Mouse (Mus musculus) adrenal gland, postnatal 10 days (tissue): ENCODE results near the gene Maml3. TPM values are rescaled to one million over a fixed set of nuclear protein-coding genes. Genes with fewer than 3 reads are reported as not detected.

ENCODE experiments used
- DNase-seq: peaks from one replicate; pipeline ENCODE4 v3.0.0; 2021; ENCODE audit warnings: mixed read lengths
- total RNA-seq, 2 experiments: library from RNA; stranded (reverse); gene quantifications; 2 replicates each; pipeline ENCODE4 v1.2.3; 2021

Maml3 gene
- total RNA-seq, 2 experiments from 2014 or later = 8.3 to 10.9 TPM

DNA sequence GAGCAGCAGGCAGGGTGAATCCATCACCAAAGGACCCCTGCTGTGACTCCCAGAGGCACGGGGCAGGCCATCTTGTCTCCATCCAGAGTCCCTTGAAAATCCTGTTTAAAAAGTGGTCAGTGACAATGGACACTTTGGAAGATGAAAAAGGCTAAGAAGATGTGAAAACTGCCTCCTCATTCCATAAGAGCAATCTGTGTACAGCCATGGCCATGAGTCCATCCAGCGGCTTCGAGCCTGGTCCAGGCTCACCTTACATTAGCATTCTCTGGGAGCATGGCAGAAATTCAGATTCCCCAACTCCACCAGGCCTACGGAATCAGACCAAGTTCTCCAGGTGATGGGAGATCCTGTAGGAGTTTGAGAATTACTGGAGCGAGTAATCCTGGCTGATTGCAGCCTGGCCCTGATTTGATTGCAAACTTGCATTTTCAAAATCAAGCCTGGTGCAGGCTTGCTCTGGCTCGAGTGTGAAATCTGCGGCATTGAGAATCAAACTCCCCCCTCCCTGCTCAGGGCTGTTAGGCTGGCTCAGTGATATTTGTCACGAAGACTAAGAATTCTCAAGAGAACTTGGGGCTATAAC, 402.1 kb downstream of the Maml3 start:
- no peak for DNase-seq

DNA sequence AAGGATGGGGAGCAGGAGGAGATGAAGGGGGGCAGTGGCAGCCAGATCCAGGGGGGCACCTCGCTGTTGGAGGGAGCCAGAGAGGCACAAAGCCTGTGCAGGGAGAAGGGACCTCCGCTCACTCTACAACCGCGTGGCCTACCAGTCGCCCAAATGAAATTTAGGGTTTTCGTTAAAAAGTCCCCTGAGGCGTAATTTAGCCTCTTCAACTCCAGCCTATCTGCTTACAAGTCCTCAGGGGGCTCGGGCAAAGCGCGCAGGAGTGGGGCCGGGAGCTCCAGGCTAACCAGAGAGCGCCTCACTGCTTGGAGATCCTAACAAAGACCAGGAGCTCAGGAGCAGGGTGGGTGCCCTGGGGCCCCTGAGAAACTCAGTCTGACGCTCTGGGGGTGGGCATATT, 402.9 kb downstream of the Maml3 start:
- DNase-seq = peak; percentile 29

- DNase-seq = peak; percentile 83
These were observed 403.6 kb downstream of the Maml3 start for GRCm38 (mm10) chr3:51701281-51701751.

- DNase-seq = peak; percentile 31
These were observed 404.1 kb downstream of the Maml3 start for GRCm38 (mm10) chr3:51700731-51701280.

DNA sequence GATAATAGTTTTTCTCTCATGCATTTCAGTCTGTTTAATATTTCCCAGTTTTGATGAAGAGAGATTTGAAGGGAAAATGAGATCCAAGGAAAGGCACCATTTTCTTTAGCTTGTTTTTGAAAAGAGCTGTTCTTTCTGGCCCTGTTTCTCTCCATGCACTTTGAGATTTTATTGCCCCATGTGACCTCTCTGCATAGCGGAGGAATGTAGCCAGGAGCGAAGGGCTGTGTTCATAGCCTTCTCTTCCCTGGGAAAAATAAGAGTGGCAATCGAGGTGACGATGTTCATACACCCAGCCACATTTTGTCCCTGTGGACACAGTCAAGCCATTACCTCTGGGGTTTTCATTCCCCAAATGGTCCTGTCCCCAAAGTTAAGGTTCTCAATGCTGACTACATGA, 404.8 kb downstream of the Maml3 start:
- DNase-seq = no peak

GRCm38 (mm10) chr3:51697931-51698330, 406.9 kb downstream of the Maml3 start:
- no peak for DNase-seq

DNA sequence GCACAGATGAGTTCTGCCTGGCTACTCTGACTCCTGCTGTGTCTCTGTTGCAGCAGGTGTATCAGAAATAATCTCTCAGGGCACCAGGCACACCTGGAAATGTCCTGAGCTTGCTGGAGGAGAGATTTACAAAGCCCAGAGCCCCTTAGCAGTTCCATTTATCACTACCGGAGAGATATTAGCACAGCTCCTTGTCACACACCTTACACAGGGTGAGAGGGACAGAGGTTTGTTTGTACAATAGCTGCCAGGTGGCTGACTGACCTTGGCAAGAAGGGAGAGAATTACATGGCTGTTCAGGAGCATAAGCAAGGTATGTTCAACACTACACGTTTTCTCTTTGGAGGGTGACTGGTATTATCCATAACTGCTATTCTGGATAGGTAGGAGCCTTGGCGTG, 409.2 kb downstream of the Maml3 start:
- DNase-seq = no peak

DNA sequence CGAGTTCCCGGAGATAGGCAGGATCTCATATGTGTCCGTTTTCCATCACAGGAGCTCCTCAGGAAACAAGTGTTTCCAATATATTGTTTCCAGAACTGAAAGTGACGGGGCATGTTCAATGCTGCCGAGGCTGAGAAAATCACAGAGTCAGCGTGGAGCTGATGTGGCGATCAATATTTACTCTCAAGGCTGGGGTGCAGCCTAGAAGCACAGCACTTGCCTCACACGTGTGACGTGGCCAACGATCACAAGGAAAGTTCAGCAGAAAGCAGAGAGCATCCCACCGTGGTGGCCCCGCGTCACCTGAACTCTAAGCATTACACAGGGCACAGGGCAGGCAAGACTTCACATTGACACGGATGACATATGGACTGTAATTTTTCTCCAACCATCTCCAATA, 410.3 kb downstream of the Maml3 start:
- no peak for DNase-seq

DNA sequence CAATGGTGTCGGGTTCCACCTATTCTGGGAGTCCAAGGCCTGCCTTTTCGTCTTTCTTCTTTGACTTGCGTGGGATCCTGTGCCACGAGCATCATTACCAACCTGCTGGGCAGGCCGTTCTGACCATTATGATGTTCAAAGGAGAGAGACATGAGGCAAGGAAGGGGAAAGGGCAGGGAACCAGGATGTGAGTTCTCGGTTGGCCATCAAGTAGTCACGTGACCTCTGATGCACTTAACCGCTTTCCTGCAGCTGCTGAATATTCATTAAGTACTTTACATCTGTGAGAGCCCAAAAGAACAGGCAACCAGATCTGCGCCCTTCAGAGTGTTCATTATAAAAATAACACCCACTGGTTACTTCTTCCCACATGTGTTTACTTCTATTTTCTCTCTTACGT, 411.7 kb downstream of the Maml3 start:
- no peak for DNase-seq

DNA sequence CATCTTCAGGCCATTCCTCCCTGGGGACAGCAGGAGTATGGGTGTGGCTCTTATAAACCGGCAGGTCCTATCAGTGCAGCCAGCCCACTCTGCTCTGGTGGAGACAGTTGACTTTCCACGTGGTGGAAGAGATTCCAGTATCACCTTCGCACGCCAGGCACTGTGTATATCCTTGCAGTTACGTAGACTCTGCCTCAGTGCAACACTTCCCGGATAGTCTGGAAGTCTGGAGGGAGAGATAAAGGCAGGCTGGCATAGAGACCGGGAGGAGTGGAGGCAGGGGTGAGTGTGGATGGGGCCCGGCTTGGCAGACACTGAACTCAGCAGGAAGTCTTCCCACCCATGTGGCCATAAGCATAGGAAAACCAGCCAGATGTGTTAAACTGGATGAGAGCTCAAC, 416.2 kb downstream of the Maml3 start:
- no peak for DNase-seq

DNA sequence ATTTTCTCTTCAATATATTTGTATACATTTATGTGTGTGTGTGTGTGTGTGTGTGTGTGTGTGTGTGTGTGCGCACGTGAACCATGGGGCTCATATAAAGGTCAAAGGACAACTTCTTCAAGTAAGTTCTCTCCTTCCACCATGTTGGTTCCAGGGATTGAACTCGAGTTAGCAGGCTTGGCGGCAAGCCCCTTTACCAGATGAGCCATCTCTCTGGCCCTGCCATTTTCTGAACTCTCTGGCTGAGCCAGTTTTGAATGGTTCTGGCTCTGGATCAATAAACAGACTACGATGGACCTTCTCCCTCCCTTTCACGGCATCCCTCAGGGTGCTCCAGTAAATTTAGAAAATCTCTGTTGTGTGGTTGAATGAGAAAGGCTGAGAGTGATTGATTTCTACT, 418.1 kb downstream of the Maml3 start:
- DNase-seq = no peak

DNA sequence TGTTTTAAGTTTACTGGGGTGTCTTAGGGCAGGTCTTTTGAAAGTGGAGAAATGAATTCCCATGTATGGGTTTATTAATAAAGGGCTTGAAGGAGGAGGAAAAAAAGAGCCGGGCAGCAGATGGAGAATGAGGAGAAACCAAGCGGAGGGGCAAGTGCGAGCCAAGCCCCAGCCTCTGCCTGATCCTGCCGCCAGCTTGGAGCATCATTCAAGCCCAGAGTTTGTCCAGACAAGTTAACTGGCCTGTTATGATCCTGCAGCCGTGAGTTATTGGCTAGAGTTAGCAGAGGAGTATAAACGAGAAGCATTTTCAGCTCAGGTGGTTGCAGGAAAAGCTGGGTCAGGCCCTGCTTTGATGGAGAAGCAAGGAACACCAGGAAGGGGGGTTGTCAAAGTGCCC, 418.6 kb downstream of the Maml3 start:
- no peak for DNase-seq

GRCm38 (mm10) chr3:51685539-51685938, 419.3 kb downstream of the Maml3 start:
- no peak for DNase-seq

DNA sequence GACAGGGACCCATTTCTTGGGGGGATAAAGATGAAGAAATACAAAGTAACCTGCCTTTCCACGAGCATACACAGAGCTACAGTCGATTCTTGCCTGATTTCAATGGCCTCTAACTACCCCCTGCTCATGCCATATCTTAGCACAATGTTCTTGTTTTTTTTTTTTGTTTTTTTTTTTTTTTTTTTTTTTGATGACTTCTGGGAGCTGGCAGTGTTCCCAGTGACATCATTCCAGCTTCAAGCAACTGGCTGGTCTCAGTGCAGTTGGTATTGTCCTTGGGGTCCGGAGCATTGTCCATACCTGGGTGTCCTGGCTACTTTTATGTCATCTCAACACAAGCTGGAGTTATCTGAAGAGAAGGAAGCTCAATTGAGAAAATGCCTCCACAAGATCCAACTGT, 429.9 kb downstream of the Maml3 start:
- no peak for DNase-seq

DNA sequence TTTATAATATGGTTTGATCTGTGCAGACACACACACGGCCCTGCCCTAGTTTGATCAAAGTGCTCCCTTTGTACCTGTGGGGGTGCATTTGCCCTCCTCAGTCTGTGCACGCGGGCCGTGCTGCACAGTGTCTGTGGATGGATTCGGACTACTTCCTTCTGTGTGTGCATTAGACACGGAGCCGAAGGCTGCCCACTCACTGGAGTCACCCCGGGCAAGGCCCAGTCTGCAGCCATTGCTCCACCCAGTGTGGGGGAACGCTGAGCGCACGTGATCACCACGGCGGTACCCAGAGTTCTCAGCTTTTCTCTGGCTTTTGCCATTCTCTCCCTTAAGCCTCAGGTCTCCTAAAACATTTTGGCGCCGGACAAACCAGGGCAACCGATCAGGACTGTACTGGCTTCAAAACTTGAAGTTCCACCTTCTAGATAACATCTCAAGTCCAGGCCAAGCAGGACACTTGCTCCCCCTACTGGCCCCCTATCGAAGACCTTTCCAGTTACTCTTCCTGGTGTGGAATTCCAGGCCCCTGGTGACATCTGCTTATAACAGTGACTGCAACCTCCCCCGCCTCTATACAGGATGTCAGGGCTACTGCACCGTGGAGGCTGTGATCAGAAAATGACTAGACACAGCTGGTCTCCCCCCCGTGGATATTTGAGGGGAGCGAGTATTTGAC, 431.3 kb downstream of the Maml3 start:
- DNase-seq = peak; percentile 83

- no peak for DNase-seq
These were observed 432.2 kb downstream of the Maml3 start for GRCm38 (mm10) chr3:51672631-51673030.

DNA sequence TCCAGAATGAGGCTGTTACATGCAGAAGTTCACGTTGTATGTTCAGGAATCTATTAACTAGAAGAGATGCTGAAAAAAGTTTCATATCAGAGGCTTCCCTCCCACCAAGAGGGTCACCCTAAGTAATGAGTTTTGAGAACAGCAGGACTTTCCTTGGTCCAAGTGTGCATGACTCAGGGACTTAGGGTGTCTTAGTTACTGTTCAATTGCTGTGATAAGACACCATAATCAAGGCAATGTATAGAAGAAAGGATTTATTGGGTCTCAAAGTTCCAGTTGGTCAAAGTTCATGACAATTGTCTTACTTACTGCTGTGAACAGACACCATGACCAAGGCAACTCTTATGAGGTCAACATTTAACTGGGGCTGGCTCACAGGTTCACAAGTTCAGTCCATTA, 433.8 kb downstream of the Maml3 start:
- no peak for DNase-seq

- no peak for DNase-seq
These were observed 434.3 kb downstream of the Maml3 start for GRCm38 (mm10) chr3:51670414-51671070.

- no peak for DNase-seq
These were observed 436.3 kb downstream of the Maml3 start for GRCm38 (mm10) chr3:51668607-51669006.

DNA sequence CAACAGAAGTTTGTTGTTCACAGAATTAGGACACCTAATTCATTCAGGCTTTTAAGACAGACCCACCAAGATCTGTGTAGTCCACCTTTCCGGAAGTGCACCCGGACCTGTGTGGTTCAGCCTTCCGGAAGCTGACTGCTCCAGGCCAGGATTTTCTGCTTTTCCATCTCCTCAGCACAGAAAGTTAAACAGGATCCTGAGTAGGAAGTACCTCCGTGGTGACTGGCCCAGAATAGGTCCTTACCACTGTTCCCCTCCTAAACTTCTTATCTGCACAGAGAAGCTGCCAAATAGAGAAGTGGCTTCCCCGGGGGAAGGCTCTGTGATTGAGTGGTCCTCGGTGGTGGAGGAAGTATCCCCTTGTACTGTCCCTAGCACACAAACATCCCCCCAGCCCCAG, 442.3 kb downstream of the Maml3 start:
- DNase-seq = no peak

DNA sequence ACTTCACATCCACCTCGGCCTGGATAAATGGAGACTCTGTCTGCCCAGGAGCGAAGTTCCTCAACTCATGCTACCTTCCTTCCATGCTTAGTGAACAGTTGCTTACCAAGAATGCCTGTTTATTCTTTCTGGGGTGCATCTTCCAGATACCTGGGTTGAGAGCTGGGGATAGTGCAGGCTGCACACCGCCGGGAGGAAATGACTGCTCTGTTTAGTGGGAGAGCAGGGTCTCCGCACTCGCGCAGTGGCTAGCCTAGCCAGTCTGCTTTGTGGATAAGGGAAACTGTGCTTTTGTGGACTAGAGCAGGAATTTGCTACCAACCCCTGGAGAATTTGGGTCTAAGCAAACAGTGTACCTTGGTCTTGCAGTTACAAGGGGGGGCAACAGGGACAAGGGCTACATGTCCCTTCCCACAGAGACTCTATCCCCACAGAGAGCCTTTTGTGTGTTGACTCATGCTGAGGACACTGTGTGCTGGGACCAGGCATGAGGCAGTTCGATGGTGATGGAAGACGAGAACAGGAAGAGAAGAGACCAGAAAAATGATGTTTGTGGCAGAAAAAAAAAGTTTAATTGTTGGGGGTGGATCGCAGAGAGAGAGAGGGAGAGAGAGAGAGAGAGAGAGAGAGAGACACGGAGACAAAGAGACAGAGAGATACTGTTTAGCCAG, 442.9 kb downstream of the Maml3 start:
- no peak for DNase-seq

DNA sequence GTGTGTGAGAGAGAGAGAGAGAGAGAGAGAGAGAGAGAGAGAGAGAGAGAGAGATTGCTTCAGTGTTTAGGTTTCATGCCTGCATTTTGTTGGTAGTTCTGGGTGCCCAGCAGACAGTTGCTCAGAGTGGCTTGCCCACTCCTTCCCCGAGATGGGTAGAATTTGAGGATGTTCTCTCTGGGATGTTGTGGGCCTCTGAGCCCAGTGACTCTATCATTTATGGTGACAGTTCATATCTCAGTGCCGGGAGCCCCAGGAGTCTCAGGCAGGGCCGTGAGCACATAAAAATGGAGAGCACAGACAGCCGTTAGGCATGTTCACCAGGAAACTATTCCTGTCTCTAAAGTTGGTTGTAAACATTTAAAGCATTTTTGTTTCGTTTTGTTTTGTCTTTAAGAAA, 443.5 kb downstream of the Maml3 start:
- DNase-seq = peak; percentile 23

- DNase-seq = peak; percentile 41
These were observed 444.0 kb downstream of the Maml3 start for GRCm38 (mm10) chr3:51660821-51661276.
